Mouse (Mus musculus): Measurements from ENCODE around the gene Rpl38. TPM values are rescaled to one million over a fixed set of nuclear protein-coding genes. Genes with fewer than 3 reads are reported as not detected.
"Not testable (repeated sequence)": the region's sequence is repeated elsewhere in the genome, so short reads cannot be mapped to it uniquely, and the experiment has no call there.

Rpl38 gene
- polyA plus RNA-seq, 1 experiment from 2014 or later = 1,060 TPM

DNA sequence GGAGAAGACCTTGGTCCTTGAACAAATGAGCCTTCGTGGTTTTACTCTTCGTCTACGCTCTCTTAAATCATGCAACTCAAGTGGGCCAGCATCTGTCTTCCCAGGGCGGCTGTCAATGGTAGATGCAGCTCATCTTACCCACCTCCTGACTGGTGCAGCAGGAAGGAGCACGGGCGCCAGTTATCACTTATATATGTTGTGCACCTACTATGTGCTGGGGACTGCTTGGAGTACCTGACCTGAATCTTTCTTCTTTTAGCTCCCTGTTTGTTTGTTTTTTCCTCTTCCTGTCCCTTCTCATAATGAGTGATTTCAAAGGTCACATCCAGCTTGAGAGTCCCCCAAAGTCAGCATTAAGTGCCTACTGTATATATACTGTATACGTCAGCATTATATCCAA is 4.2 kb upstream of the Rpl38 start:
- 89% methylated on average over 7 of the region's 7 CpGs for WGBS

DNA sequence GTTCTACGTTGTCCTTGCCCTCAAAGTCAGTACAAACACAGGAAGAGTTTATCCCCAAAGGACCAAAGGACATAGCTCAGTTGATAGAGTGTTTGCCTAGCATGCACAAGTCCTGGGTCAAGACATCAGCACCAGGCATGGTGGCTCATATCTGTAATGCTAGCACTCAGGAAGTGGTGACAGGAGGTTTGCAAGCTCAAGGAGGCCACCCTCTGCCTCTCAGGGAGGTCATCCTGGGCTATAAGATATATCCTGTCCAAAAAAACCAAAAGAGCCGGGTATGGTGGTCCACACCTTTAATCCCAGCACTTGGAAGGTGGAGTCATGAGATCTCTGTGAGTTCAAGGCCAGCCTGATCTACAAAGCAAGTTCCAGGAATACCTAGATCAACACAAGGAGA is 2.9 kb upstream of the Rpl38 start:
- H3K27me3 ChIP-seq (ENCODE audit: low read depth, poor library complexity, severe bottlenecking) = peaks cover 10% of the 10 kb centered on the region
- no peak overlapping the region for H3K4me3 ChIP-seq
- peaks cover 10% of the 10 kb centered on the region for H3K36me3 ChIP-seq
- 81% methylated on average over 2 of the region's 2 CpGs for WGBS
- H3K27ac ChIP-seq (replicated peaks) = no peak overlapping the region
- H3K9me3 ChIP-seq (replicated peaks) = no peaks in the 10 kb centered on the region
- peaks cover 19% of the 10 kb centered on the region for H3K4me1 ChIP-seq
- DNase-seq (ENCODE audit: low spot score) = no peak

More for the DNA sequence above, 4.2 kb upstream of the Rpl38 start:
- Histone ChIP-seq H3K4me1 (peaks cover 6% of the 10 kb centered on the region), H3K9me3 (replicated peaks) (no peaks in the 10 kb centered on the region), H3K4me3 (no peak overlapping the region), H3K27ac (replicated peaks) (no peak overlapping the region), H3K27me3 (ENCODE audit: low read depth, poor library complexity, severe bottlenecking) (peaks cover 10% of the 10 kb centered on the region), H3K36me3 (no peaks in the 10 kb centered on the region)
- DNase-seq (ENCODE audit: low spot score) = no peak

DNA sequence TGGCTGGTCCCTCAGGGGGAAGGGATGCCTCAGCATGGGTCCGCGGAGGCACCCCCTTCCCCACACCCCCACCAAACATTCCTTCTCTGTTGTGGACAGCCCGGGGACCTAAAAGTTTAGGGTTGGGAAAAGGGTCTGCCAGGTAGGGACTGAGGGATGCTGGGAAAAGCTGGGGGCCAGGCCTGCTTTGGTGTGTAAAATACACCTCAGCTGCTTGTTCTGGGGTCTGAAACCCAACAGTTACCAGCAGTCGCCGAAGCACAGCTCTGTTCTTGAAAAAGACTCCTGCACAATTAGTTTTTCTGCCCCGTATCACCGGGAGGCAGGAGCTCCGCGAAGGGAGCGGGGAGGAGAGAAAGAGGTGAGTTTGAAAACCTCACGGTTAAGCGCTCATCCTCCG is 1.5 kb upstream of the Rpl38 start:
- Histone ChIP-seq H3K9me3 (replicated peaks) (no peaks in the 10 kb centered on the region), H3K36me3 (peaks cover 23% of the 10 kb centered on the region), H3K27ac (replicated peaks) (no peak overlapping the region), H3K4me1 (peaks cover 26% of the 10 kb centered on the region), H3K4me3 (no peak overlapping the region), H3K27me3 (ENCODE audit: low read depth, poor library complexity, severe bottlenecking) (peaks cover 10% of the 10 kb centered on the region)
- 13% methylated on average over 13 of the region's 13 CpGs for WGBS
- no peak for DNase-seq (ENCODE audit: low spot score)

DNA sequence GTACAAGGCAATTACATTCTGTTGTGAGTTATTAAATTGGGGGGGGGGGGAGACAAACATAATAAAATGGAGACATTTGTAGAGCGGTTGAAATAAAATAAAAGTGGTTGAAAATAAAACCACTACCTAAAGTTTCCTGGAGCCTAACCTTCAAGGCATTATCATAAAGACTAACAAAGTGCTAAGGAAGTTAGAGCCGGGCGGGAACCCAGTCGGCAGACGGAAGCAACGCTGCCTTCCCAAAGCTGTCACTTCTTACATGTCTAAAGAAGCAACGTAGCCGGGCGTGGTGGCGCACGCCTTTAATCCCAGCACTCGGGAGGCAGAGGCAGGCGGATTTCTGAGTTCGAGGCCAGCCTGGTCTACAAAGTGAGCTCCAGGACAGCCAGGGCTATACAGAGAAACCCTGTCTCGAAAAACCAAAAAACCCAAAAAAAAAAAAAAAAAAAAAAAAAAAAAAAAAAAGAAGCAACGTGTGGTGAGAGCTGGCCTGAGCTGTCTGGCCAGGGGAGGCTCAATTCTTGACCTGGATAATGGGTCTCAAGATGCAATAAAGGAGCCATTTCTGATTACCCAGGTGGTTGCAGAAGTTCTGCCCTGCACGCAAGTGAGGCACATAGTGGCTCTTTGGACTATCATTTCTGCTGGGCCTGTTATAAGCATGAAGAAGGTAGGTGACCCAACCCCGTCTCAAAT is 940 bp upstream of the Rpl38 start:
- peaks cover 29% of the 10 kb centered on the region for H3K36me3 ChIP-seq
- peaks cover 26% of the 10 kb centered on the region for H3K4me1 ChIP-seq
- no peaks in the 10 kb centered on the region for H3K9me3 ChIP-seq (replicated peaks)
- no peak for DNase-seq (ENCODE audit: low spot score)
- 58% methylated on average over 16 of the region's 18 CpGs for WGBS
- H3K27me3 ChIP-seq (ENCODE audit: low read depth, poor library complexity, severe bottlenecking) = peaks cover 10% of the 10 kb centered on the region
- no peak overlapping the region for H3K27ac ChIP-seq (replicated peaks)
- H3K4me3 ChIP-seq = no peak overlapping the region

DNA sequence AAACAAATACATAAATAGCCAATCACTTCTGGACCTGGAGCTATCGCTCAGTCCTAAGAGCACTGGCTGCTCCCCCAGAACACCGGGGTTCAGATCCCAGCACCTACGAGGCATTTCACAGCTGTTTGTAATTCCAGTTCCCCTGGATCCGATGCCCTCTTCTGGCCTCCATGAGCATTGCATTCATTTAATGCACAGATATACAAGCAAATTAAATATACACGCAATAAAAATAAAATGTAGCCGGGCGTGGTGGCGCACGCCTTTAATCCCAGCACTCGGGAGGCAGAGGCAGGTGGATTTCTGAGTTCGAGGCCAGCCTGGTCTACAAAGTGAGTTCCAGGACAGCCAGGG is 415 bp upstream of the Rpl38 start:
- not testable (repeated sequence) for H3K9me3 ChIP-seq (replicated peaks); H3K27ac ChIP-seq (replicated peaks); H3K27me3 ChIP-seq (ENCODE audit: low read depth, poor library complexity, severe bottlenecking)
- DNase-seq (ENCODE audit: low spot score) = peak; percentile 44
- peak overlapping the region; percentile 95; the same call in 1 of the 2 replicates for H3K4me3 ChIP-seq
- peaks cover 28% of the 10 kb centered on the region for H3K4me1 ChIP-seq
- peaks cover 35% of the 10 kb centered on the region for H3K36me3 ChIP-seq
- 31% methylated on average over 11 of the region's 11 CpGs for WGBS

DNA sequence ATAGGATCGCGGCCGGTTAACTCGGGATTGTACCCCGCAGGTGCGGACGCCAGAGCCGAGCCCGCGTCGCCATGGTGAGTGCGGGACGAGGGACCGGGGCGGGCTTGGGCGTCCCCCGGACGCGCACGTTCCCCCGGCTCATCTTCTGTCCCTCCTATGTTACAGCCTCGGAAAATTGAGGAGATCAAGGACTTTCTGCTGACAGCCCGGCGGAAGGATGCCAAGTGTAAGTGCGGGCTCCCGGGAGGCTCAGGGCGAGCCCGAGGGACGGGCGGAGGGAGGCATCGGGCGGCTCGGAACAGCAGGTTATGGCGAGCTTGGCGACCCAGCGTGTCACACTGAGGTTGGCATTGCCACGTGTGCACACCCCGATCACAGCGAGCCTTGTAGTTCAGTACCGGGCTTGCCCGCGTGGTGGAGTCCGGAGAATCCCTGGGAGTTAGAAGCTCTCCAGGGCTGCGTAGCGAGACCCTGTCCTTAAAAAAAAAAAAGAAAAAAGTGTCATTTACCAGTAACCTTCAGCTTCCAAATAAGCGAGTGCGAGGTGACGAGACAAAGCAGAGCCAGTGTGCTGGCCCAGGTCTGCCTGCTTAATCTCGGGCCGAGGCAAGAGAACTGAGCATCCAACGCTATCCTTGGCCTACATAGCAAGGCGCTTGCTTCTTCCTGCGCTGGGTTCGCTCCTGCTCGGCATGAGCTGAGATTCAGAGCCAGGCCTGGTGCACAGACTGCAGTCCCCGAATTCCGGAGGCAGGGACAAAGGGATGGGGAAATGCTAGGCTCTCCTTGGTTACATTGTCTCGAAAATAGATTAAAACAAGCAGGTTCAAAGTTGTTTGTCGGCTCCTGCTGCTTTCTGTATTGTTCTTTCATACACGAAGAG is 658 bp downstream of the Rpl38 start:
- peaks cover 33% of the 10 kb centered on the region for H3K4me1 ChIP-seq
- peaks cover 10% of the 10 kb centered on the region for H3K27me3 ChIP-seq (ENCODE audit: low read depth, poor library complexity, severe bottlenecking)
- H3K36me3 ChIP-seq = peaks cover 45% of the 10 kb centered on the region
- no peaks in the 10 kb centered on the region for H3K9me3 ChIP-seq (replicated peaks)
- peak overlapping the region; percentile 96 for H3K27ac ChIP-seq (replicated peaks)
- H3K4me3 ChIP-seq = peak overlapping the region; percentile 95
- DNase-seq (ENCODE audit: low spot score) = peak; percentile 81
- WGBS = under 1% methylated on average over 60 of the region's 60 CpGs

DNA sequence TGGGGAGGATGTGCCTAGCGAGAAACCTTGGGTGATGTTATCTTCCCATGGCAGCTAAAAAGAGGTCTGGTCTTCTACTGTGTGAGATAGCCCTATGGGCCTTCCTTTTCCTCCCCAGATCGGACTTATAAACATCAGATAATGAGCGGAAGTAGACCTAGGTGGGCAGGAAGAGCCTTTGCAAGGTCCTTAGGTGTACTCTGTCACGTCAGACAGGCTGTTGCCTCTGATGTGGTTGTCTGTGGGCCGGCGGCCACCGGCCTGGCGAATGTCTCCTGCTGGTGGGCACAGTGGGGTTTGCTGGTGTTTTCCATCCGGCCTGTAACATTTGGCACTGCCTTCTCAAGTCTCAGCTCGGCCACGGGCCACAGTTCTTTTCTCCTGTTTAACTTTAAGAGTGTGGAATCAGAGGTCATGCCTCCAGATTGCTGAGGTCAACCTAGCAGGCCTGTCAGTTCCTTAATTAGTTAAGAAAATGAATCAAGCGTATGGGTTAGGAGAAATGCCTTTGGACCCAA is 1.4 kb downstream of the Rpl38 start:
- H3K4me3 ChIP-seq = peak overlapping the region; percentile 95
- peak; percentile 23 for DNase-seq (ENCODE audit: low spot score)
- H3K27ac ChIP-seq (replicated peaks) = peak overlapping the region; percentile 96
- H3K36me3 ChIP-seq = peaks cover 50% of the 10 kb centered on the region
- H3K4me1 ChIP-seq = peaks cover 33% of the 10 kb centered on the region
- peaks cover 10% of the 10 kb centered on the region for H3K27me3 ChIP-seq (ENCODE audit: low read depth, poor library complexity, severe bottlenecking)
- 28% methylated on average over 12 of the region's 12 CpGs for WGBS
- H3K9me3 ChIP-seq (replicated peaks) = no peaks in the 10 kb centered on the region

DNA sequence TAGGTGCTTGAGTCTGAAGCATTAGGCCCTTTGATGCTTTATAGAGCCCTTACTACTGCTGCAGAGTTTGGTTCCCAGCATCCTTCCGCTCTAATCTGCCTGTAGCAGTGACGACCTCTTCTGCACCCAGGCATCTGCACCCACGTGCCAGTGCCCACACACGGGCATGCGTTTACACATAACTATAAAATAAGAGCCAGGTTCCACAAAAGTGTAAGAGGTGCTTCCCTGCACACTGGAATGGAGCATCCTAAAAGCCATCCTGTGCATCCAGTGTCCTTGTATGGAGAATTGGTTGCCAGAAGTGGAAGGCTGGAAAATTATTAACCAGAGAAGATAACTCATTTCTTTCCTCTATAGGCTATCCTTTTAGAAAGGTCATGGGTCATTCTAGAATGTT is 2.8 kb downstream of the Rpl38 start:
- H3K9me3 ChIP-seq (replicated peaks) = no peaks in the 10 kb centered on the region
- no peak overlapping the region; the same call in 1 of the 2 replicates for H3K4me3 ChIP-seq
- peaks cover 46% of the 10 kb centered on the region for H3K4me1 ChIP-seq
- H3K27ac ChIP-seq (replicated peaks) = no peak overlapping the region
- H3K27me3 ChIP-seq (ENCODE audit: low read depth, poor library complexity, severe bottlenecking) = peaks cover 10% of the 10 kb centered on the region
- 92% methylated on average over 5 of the region's 5 CpGs for WGBS
- peaks cover 50% of the 10 kb centered on the region for H3K36me3 ChIP-seq
- DNase-seq (ENCODE audit: low spot score) = no peak

DNA sequence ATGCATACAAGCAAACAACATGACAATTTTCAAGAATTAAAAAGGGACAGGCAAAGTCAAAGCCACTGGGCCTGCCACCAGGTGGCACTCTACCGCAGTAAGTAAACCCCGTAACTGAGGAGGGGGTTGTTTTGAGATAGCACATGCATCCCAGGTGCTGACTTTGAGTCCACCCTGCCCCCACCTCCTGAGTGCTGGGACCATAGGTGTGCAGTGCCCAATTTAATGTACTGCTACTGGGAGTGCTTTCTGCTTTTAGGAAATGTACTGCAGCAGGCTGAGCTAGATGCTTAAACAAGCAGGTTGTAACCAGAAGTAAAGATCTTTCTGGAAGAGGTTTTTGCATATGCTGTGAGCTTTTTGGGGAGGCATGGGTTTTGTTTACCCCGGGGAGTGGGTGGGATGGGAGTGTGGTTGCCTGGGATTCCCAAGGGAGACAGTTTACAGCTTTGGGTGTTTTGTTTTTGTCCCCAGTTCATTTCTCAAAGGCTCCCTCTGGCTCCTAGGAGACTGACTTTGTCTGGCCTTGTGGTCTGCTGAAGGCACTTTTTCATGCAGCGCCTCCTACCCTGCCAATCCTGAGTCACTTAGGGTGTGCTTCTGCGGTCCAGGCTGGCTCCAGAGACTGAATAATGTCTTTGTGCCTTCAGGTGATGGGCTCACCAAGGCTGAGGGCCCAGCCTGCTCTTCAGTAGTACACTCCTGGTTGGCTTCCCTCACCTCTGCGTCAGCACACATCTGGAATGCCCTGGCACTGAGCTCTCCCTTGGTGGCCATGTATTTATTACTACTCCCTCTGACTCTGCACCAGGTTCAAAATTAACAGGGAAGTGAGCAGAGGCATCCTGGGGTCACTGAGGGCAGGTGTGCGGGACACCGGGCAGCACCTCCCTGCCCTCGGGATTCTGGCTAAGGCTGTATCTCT is 4.7 kb downstream of the Rpl38 start:
- Histone ChIP-seq H3K36me3 (peaks cover 50% of the 10 kb centered on the region), H3K27ac (replicated peaks) (no peak overlapping the region), H3K9me3 (replicated peaks) (no peaks in the 10 kb centered on the region), H3K27me3 (ENCODE audit: low read depth, poor library complexity, severe bottlenecking) (peaks cover 19% of the 10 kb centered on the region), H3K4me3 (no peak overlapping the region), H3K4me1 (peaks cover 53% of the 10 kb centered on the region)
- whole genome bisulfite sequencing = 74% methylated on average over 9 of the region's 9 CpGs
- peak; percentile 52 for DNase-seq (ENCODE audit: low spot score)

DNA sequence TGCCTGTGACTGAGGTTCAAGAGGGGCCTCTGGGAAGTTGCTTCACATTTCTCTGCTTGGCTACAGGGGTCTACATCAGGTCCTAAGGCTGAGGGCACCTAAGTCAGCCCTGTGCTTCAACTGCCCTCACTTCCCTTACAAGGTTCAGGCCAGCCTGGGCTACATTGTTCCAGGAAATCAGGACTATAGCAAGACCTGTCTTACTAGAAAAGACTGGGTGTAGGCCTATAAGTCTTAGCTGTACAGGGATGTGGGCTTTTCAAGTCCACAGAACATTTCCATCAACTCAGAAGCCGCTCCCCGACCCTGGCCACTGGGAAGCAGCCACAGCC is 5.4 kb downstream of the Rpl38 start:
- Histone ChIP-seq H3K9me3 (replicated peaks) (no peaks in the 10 kb centered on the region), H3K4me1 (peaks cover 53% of the 10 kb centered on the region), H3K4me3 (no peak overlapping the region), H3K36me3 (peaks cover 50% of the 10 kb centered on the region), H3K27ac (replicated peaks) (no peak overlapping the region), H3K27me3 (ENCODE audit: low read depth, poor library complexity, severe bottlenecking) (peaks cover 19% of the 10 kb centered on the region)
- WGBS = 84% methylated on average over 2 of the region's 2 CpGs
- DNase-seq (ENCODE audit: low spot score) = no peak

DNA sequence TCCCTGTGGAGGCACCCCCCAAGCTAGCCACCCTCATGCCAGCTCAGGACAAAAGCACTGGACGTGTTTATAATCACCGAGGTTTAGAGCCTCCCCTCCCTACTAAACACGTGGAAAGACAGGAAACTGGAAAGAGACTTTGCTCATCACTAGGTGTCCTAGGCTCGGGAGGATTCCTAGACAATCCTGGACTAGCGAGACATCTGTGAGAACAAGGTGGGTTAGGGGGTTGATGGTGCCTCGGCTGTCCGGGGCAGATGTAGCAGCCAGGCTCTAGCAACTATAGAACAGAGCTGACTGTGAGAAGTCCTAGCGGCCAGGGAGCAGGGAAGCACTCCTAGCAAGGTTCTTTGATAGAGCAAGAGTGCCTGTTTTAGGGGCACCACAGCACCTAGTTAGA is 5.9 kb downstream of the Rpl38 start:
- Histone ChIP-seq H3K9me3 (replicated peaks) (no peaks in the 10 kb centered on the region), H3K36me3 (peaks cover 50% of the 10 kb centered on the region), H3K4me1 (peaks cover 52% of the 10 kb centered on the region), H3K4me3 (no peak overlapping the region), H3K27me3 (ENCODE audit: low read depth, poor library complexity, severe bottlenecking) (peaks cover 19% of the 10 kb centered on the region), H3K27ac (replicated peaks) (no peak overlapping the region)
- 56% methylated on average over 8 of the region's 8 CpGs for WGBS
- DNase-seq (ENCODE audit: low spot score) = no peak

DNA sequence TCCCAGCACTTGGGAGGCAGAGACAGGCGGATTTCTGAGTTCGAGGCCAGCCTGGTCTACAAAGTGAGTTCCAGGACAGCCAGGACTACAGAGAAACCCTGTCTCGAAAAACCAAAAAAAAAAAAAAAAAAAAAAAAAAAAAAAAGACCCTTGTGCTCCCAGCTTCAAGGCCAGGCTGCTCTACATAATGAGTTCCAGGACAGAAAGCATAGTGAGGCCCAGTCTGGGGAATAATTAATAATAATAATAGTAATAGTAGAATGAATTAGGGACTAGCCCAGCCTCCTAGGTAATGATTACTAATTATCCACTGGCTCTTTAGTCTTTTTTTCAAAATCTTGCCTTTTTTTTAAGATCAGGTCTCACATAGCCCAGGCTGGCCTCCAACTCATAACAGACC is 6.5 kb downstream of the Rpl38 start:
- H3K27ac ChIP-seq (replicated peaks); H3K9me3 ChIP-seq (replicated peaks); DNase-seq (ENCODE audit: low spot score): not testable (repeated sequence)
- Histone ChIP-seq H3K4me3 (peak overlapping the region; percentile 70; the same call in 1 of the 2 replicates), H3K4me1 (peaks cover 50% of the 10 kb centered on the region), H3K27me3 (ENCODE audit: low read depth, poor library complexity, severe bottlenecking) (peaks cover 19% of the 10 kb centered on the region), H3K36me3 (peaks cover 46% of the 10 kb centered on the region)
- WGBS = 85% methylated on average over 2 of the region's 3 CpGs
